Mouse (Mus musculus) layer of hippocampus, adult 18-20 months (tissue): ENCODE data around the gene Slc34a3. TPM values are rescaled to one million over a fixed set of nuclear protein-coding genes. Genes with fewer than 3 reads are reported as not detected.

Source experiments
- DNase-seq, 2 experiments: peaks; one replicate each; pipeline ENCODE4 v3.0.0; 2022; ENCODE audit warnings: low spot score in 2 of 2
- total RNA-seq, 2 experiments: library from RNA; stranded (reverse); gene quantifications; 2 replicates each; pipeline ENCODE4 v1.2.3; 2021

Gene Slc34a3
- total RNA-seq, 2 experiments from 2014 or later, result not detected

GRCm38 (mm10) chr2:25255284-25255779 lies 21.2 kb upstream of the Slc34a3 start, which contains the start of gene Tmem203:
Gene Tmem203, plus strand, starts transcription at chr2:25255439.
- peak; percentile 78 to 88 for DNase-seq

- DNase-seq, result no peak
These were observed 18.2 kb upstream of the Slc34a3 start for GRCm38 (mm10) chr2:25252331-25252730.

- no peak for DNase-seq
These were observed 12.3 kb upstream of the Slc34a3 start, which contains the start of gene AL732309.1 for GRCm38 (mm10) chr2:25246183-25247072. Gene AL732309.1, minus strand, starts transcription at chr2:25246863.

GRCm38 (mm10) chr2:25244144-25244543 lies 10.0 kb upstream of the Slc34a3 start:
- DNase-seq, result no peak

GRCm38 (mm10) chr2:25243342-25243741 lies 9.2 kb upstream of the Slc34a3 start:
- no peak for DNase-seq

GRCm38 (mm10) chr2:25242101-25242506 lies 7.9 kb upstream of the Slc34a3 start, which contains the start of the genes Rnf208 and Cysrt1:
Gene Rnf208, plus strand, starts transcription at chr2:25242255.
Gene Cysrt1, minus strand, starts transcription at chr2:25242452.
- DNase-seq, result peak in 1 of 2 experiments; percentile 50

- no peak for DNase-seq
These were observed 7.2 kb upstream of the Slc34a3 start for GRCm38 (mm10) chr2:25241438-25241775.

- DNase-seq, result peak; percentile 58 to 77
These were observed 6.7 kb upstream of the Slc34a3 start for GRCm38 (mm10) chr2:25240723-25241437.

- DNase-seq, result no peak
These were observed 6.1 kb upstream of the Slc34a3 start for GRCm38 (mm10) chr2:25240310-25240709.

- DNase-seq, result no peak
These were observed 5.6 kb upstream of the Slc34a3 start for GRCm38 (mm10) chr2:25239766-25240165.

GRCm38 (mm10) chr2:25238106-25238505 lies 3.9 kb upstream of the Slc34a3 start:
- DNase-seq, result no peak

GRCm38 (mm10) chr2:25237522-25237921 lies 3.4 kb upstream of the Slc34a3 start:
- DNase-seq, result no peak

GRCm38 (mm10) chr2:25236614-25237013 lies 2.5 kb upstream of the Slc34a3 start, which contains the start of gene Rnf224:
Gene Rnf224, minus strand, starts transcription at chr2:25236787.
- no peak for DNase-seq

GRCm38 (mm10) chr2:25234551-25235220 lies 522 bp upstream of the Slc34a3 start:
- DNase-seq, result no peak

GRCm38 (mm10) chr2:25233421-25233820 lies 743 bp downstream of the Slc34a3 start:
- DNase-seq, result no peak

- no peak for DNase-seq
These were observed 3.1 kb downstream of the Slc34a3 start for GRCm38 (mm10) chr2:25231038-25231437.

GRCm38 (mm10) chr2:25230581-25230980 lies 3.6 kb downstream of the Slc34a3 start:
- no peak for DNase-seq

GRCm38 (mm10) chr2:25229582-25229981 lies 4.6 kb downstream of the Slc34a3 start:
- DNase-seq, result no peak

GRCm38 (mm10) chr2:25228995-25229530 lies 5.1 kb downstream of the Slc34a3 start:
- no peak for DNase-seq

- peak; percentile 74 to 93 for DNase-seq
These were observed 5.7 kb downstream of the Slc34a3 start for GRCm38 (mm10) chr2:25228431-25228889.

- DNase-seq, result no peak
These were observed 6.8 kb downstream of the Slc34a3 start for GRCm38 (mm10) chr2:25227406-25227805.
